Mouse (Mus musculus): Measurements from ENCODE around the gene 2200002D01Rik. TPM values are rescaled to one million over a fixed set of nuclear protein-coding genes. Genes with fewer than 3 reads are reported as not detected.

2200002D01Rik gene
- total RNA-seq, 2 experiments from 2014 or later = 0.36 TPM; not detected in 1

DNA sequence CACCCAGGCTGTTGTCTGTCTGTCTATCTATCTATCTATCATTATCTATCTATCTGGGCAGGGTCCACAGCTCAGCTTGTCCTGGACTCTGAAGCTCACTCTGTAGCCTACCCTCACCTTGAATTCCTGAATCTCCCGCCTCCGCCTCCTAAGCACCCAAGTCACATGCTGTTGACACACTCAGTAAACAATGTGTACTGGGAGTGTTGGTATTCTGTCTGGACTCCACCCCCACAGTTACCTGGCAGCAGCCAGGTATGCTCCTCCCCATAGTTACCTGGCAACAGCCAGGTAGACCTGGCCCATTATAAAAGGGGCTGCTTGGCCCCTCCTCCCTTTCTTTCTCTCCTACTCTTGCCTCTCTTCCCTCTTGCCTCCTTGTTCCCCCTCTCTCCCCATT lies 39.8 kb upstream of the 2200002D01Rik start:
- no peak overlapping the region for H3K27ac ChIP-seq
- no peak overlapping the region for H3K4me3 ChIP-seq
- TF ChIP-seq CTCF (conservative IDR thresholded peaks at IDR 0.05) = no peak
- DNase-seq (ENCODE audit: low spot score in 2 of 2) = no peak

DNA sequence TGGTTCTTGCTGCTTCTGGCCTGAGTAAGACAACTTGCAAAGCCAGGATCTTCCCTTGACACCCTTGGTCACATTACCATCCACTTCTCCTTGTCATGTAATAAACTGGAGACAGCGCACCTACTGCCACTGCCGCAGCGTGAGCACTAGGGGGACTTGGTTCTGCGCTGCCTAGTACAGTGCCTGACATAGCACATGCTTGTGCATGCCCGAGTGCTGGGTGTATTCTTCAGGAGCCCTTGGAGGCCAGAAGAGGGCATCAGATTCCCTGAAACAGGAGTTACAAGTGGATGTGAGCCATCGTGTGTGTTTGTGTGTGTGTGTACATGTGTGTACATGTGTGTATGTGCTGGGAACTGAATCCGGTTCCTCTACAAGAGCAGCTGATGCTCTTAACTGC lies 39.2 kb upstream of the 2200002D01Rik start:
- no peak overlapping the region for H3K27ac ChIP-seq
- TF ChIP-seq CTCF (conservative IDR thresholded peaks at IDR 0.05) = peak; percentile 42
- no peak overlapping the region for H3K4me3 ChIP-seq
- DNase-seq (ENCODE audit: low spot score in 2 of 2) = no peak

GRCm38 (mm10) chr7:29284523-29284922 lies 36.3 kb upstream of the 2200002D01Rik start:
- H3K27ac ChIP-seq = no peak overlapping the region
- no peak for TF ChIP-seq CTCF (conservative IDR thresholded peaks at IDR 0.05)
- no peak for DNase-seq (ENCODE audit: low spot score in 2 of 2)
- H3K4me3 ChIP-seq = no peak overlapping the region

- H3K27ac ChIP-seq = no peak overlapping the region
- no peak overlapping the region for H3K4me3 ChIP-seq
- no peak for DNase-seq (ENCODE audit: low spot score in 2 of 2)
- TF ChIP-seq CTCF (conservative IDR thresholded peaks at IDR 0.05) = no peak
These were observed 35.6 kb upstream of the 2200002D01Rik start for GRCm38 (mm10) chr7:29283876-29284275.

GRCm38 (mm10) chr7:29282074-29282554 lies 33.8 kb upstream of the 2200002D01Rik start:
- Histone ChIP-seq H3K27ac (peak overlapping the region; percentile 64; the same call in 1 of the 2 replicates), H3K4me3 (peak overlapping the region; percentile 68)
- no peak for TF ChIP-seq CTCF (conservative IDR thresholded peaks at IDR 0.05)
- DNase-seq (ENCODE audit: low spot score in 2 of 2) = no peak

DNA sequence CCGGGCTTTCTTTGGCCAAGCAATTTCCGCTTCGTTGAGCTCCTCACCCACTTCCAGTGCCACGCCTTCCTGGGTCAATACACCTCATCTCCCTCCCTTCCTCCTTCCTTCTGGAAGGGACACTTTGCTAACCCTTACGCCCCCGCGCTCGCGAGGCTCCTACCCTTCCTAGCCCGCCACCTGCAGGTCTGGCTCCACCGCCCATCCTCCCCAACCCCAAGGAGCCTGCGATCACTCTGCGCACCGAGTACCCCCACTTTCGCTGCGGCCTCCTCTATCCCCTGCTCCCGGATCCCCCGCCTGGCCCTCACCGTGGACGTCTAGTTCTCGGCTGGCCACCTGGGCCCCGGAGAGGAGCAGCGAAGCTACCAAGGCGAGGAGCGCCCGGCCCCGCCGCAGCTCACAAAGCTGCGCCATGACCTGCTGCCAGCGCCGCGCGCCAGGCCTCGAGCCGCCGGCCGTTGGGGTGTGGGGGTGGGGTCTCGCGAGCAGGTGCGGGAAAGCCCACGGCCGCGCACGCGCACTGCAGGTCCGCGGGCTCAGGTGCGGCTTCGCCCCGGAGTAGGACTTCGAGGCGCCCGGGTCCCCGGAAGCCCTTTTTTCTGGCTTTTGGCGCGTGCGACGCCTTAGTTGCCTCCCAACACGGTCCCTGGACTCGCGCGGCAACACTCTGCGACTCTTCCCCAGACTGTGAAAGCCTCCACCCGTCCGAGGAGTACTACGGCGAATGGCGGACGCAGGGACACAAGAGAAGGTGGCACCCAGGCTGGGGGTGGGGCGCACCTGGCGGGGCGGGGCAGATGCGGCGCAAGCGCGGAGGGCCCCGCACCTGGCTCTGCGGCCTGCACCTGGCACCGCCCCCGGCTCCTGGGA lies 33.2 kb upstream of the 2200002D01Rik start, which contains the start of gene Spint2:
TSS of gene Spint2 (minus strand) at position 712 of the 873 bp plus-strand sequence.
- Histone ChIP-seq H3K27ac (peak within 1 kb of the TSS; percentile 64), H3K4me3 (peak within 1 kb of the TSS; percentile 68)
- DNase-seq (ENCODE audit: low spot score in 2 of 2) = no peak
- peak; percentile 31; the same call in 1 of the 2 replicates for TF ChIP-seq CTCF (conservative IDR thresholded peaks at IDR 0.05)

- peak overlapping the region; percentile 68 for H3K4me3 ChIP-seq
- no peak for TF ChIP-seq CTCF (conservative IDR thresholded peaks at IDR 0.05)
- no peak overlapping the region for H3K27ac ChIP-seq
- DNase-seq (ENCODE audit: low spot score in 2 of 2) = no peak
These were observed 32.5 kb upstream of the 2200002D01Rik start for GRCm38 (mm10) chr7:29280801-29281200.

DNA sequence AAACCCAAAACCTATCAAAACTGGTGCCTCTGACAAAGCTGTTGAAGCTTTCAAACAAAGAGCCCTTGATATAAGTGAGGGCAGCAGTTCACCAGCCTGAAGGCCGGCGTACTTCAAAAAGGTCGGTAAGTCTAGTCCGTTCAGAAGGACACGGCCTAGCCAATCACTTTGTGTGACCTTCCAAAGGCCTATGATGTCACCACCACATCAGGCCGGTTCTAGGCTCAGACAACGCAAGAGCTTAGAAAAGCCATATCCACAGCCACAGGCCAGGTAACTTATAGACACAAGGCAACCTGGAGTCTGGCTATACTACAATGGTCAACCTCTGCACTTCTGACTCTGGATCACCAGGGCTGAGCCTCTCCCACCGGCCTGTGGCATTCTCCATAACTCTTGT lies 31.7 kb upstream of the 2200002D01Rik start:
- TF ChIP-seq CTCF (conservative IDR thresholded peaks at IDR 0.05) = no peak
- H3K4me3 ChIP-seq = no peak overlapping the region
- no peak for DNase-seq (ENCODE audit: low spot score in 2 of 2)
- H3K27ac ChIP-seq = no peak overlapping the region

DNA sequence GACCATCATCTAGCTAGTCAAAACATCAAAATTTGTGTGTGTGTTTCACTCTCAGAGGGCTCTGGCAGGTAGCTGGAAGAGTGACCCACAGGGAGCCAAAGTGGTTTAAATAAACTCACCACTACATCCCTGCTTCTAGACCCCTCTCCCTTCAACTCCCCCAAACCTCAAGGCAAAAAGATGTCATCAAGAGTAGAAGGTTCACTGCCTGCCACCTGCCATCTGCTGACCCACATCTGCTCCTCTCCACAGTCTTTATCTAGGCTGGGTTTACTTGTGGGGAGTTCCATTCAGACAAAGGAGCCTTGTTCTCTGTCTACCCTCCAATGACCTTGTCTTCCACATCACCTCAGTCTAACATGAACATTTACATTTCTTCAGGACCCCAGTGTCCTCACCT lies 31.0 kb upstream of the 2200002D01Rik start:
- TF ChIP-seq CTCF (conservative IDR thresholded peaks at IDR 0.05) = no peak
- Histone ChIP-seq H3K4me3 (no peak overlapping the region), H3K27ac (no peak overlapping the region)
- no peak for DNase-seq (ENCODE audit: low spot score in 2 of 2)

DNA sequence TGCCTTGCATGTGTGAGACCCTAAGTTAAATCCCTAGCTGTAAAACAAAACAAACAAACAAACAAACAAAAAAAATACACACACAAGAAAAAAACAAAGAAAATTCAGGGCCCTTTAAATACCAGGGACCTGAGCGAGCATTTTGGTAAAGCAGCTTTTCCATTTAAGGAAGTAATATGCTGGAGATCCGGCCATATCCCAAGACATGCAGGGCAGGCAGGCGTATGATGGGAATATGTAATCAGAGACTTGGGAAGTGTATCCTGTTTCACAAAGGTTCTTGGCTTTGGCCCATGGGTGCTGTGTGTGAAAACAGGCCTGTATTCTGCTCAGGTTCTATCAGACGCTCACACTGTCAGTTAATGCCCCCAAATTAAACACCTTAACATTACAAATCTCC lies 29.2 kb upstream of the 2200002D01Rik start:
- Histone ChIP-seq H3K27ac (no peak overlapping the region), H3K4me3 (no peak overlapping the region)
- no peak for TF ChIP-seq CTCF (conservative IDR thresholded peaks at IDR 0.05)
- no peak for DNase-seq (ENCODE audit: low spot score in 2 of 2)

GRCm38 (mm10) chr7:29276715-29277114 lies 28.4 kb upstream of the 2200002D01Rik start:
- Histone ChIP-seq H3K27ac (no peak overlapping the region), H3K4me3 (no peak overlapping the region)
- no peak for TF ChIP-seq CTCF (conservative IDR thresholded peaks at IDR 0.05)
- DNase-seq (ENCODE audit: low spot score in 2 of 2) = no peak

DNA sequence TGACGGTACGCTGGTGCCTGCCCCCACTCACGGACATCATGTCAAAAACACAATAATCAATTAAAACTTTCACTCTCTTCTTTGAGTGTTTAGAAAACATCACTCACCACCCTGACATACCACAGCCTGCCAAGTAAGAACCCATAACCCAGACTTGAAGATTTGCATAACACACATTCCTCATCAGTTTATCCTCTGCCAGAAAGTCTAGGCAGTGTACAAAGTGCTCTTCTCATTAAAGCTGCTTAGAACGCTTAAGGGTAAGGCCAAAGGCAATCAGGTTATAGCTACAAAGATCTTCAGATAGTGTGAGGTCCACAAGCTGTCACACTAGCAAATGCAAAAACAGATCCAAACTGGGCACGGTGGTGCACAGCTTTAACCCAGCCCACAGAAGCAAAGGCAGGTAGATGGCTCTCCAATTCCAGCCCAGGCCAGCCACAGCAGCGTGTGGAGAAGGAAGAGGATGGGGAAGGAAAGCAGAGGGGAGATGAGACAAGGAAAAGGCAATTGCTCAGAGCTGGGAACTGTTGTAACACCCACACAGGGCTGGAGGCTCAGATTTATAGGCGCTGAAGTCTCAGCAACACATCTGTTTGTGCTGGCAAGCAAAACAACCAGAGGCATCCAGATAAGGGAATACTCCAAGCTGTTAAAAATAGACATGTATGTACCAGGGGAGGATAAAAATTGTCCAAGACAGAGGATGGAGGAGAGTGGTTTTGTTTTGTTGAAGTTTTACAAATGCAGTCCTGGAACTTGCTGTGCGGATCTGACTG lies 23.6 kb upstream of the 2200002D01Rik start:
- no peak for TF ChIP-seq CTCF (conservative IDR thresholded peaks at IDR 0.05)
- H3K27ac ChIP-seq = peak overlapping the region; percentile 39; the same call in 1 of the 2 replicates
- H3K4me3 ChIP-seq = no peak overlapping the region
- DNase-seq (ENCODE audit: low spot score in 2 of 2) = no peak

GRCm38 (mm10) chr7:29270445-29270844 lies 22.2 kb upstream of the 2200002D01Rik start:
- no peak for DNase-seq (ENCODE audit: low spot score in 2 of 2)
- TF ChIP-seq CTCF (conservative IDR thresholded peaks at IDR 0.05) = no peak
- H3K4me3 ChIP-seq = no peak overlapping the region
- no peak overlapping the region for H3K27ac ChIP-seq

Data from layer of hippocampus, adult 2 months (tissue).